Mouse (Mus musculus) left cerebral cortex, postnatal 4 days (tissue): ENCODE measurements at regions not wholly inside any gene's neighbourhood (a gene's known extent, or its start where the extent isn't known, plus 50 kb on each side); places are given as distances from the start of the nearest gene placed in this dataset.

Experiments
- DNase-seq: peaks from one replicate; pipeline ENCODE4 v3.0.0-alpha.2; 2022
- intact Hi-C: fragments of 180-260 bp; cut with DNase I; formaldehyde crosslinking; loops from one replicate; pipeline ENCODE4 v1.15.1; 2025

DNA sequence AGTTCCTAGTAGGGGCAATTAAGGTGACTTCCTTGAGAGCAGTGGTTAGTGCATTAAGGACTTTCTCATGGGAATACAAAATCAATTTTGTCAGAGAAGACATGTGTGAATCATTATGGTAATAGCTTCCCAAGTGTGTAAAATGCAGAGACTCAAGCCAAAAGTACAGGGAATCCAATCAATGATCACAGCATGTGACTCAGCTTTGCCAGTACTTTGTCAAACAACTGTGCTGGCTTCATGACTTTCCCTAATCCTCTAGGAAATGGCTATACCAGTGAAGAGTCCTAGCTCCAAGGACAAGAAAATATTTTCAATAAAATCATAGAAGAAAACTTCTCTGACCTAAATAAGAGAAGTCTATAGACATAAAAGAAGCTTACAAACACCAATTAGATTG is 1363.9 kb downstream of the Kcnt2 start:
- DNase-seq: peak; percentile 44
- intact Hi-C loops: no loop called here
